Mouse (Mus musculus) C2C12 (cell line): ENCODE measurements around the gene Smco1. TPM values are rescaled to one million over a fixed set of nuclear protein-coding genes. Genes with fewer than 3 reads are reported as not detected.
"Not testable (repeated sequence)": the region's sequence is repeated elsewhere in the genome, so short reads cannot be mapped to it uniquely, and the experiment has no call there.

Experiments used
- H3K27me3 ChIP-seq: one replicate; pipeline ENCODE4 v1.6.1; 2011; ENCODE audit not compliant: control insufficient read depth, insufficient read depth, insufficient read length
- H3K36me3 ChIP-seq: one replicate; pipeline ENCODE4 v1.6.1; 2011; ENCODE audit not compliant: control insufficient read depth, insufficient read depth
- H3K4me3 ChIP-seq: one replicate; pipeline ENCODE4 v1.5.1; 2011; ENCODE audit warnings: mild to moderate bottlenecking, control low read depth; ENCODE audit not compliant: poor library complexity, insufficient read depth, severe bottlenecking
- H3K79me2 ChIP-seq: one replicate; pipeline ENCODE4 v1.6.1; 2011; ENCODE audit not compliant: control insufficient read depth, insufficient read depth
- H3K79me3 ChIP-seq: one replicate; pipeline ENCODE4 v1.6.1; 2011; ENCODE audit warnings: low read depth, control low read depth
- H3ac ChIP-seq: one replicate; pipeline ENCODE3; 2011; ENCODE audit warnings: low read depth; ENCODE audit not compliant: control insufficient read depth, insufficient read length
- CEBPB ChIP-seq: IDR thresholded peaks from one replicate; pipeline ENCODE4 v1.6.1; 2011; ENCODE audit warnings: low read depth, mild to moderate bottlenecking, control low read depth, moderate library complexity
- CTCF ChIP-seq: IDR thresholded peaks from one replicate; pipeline ENCODE4 v1.5.1; 2011; ENCODE audit not compliant: control insufficient read depth, insufficient read depth, insufficient read length
- FOSL1 ChIP-seq: IDR thresholded peaks from one replicate; pipeline ENCODE4 v1.8.0; 2011; ENCODE audit warnings: mild to moderate bottlenecking, low read length; ENCODE audit not compliant: poor library complexity, insufficient read depth, severe bottlenecking
- MAX ChIP-seq: IDR thresholded peaks from one replicate; pipeline ENCODE4 v1.6.1; 2011; ENCODE audit warnings: mild to moderate bottlenecking, control low read depth
- MYOD1 ChIP-seq: IDR thresholded peaks from one replicate; pipeline ENCODE4 v1.6.1; 2011; ENCODE audit warnings: low read depth; ENCODE audit not compliant: control insufficient read depth, insufficient read length
- MYOG ChIP-seq: IDR thresholded peaks from one replicate; pipeline ENCODE4 v1.6.1; 2011; ENCODE audit not compliant: control insufficient read depth, insufficient read length; ENCODE audit errors: extremely low read depth
- USF1 ChIP-seq: IDR thresholded peaks from one replicate; pipeline ENCODE4 v1.6.1; 2011; ENCODE audit warnings: low read depth, mild to moderate bottlenecking, control low read depth, moderate library complexity
- long read RNA-seq, 2 experiments: library from polyadenylated mRNA; unstranded; transcript quantifications; one replicate each; pipeline ENCODE4 v2.0.0; 2019 to 2020
- polyA plus RNA-seq: library from polyadenylated mRNA; unstranded; fragments of >200 nt; fragmentation: generic; extraction: Trizol; gene quantifications from one replicate; pipeline ENCODE4 v1.2.1, GENCODE M21; 2012; ENCODE audit warnings: missing spikeins

Smco1 gene
- not detected for polyA plus RNA-seq
- long read RNA-seq, experiment 1 = 0 reads
- long read RNA-seq, experiment 2 = 0 reads

- Histone ChIP-seq H3K36me3 (no peaks in the 10 kb centered on the region), H3K4me3 (no peak within 1 kb of the TSS), H3K27me3 (no peaks in the 10 kb centered on the region), H3K79me3 (no peaks in the 10 kb centered on the region), H3ac (no peak within 1 kb of the TSS), H3K79me2 (no peaks in the 10 kb centered on the region)
- no peak for TF ChIP-seq USF1
- no peak for TF ChIP-seq MYOD1
- no peak for TF ChIP-seq CTCF
- no peak for TF ChIP-seq MYOG
- no peak for TF ChIP-seq FOSL1
- TF ChIP-seq MAX = no peak
- no peak for TF ChIP-seq CEBPB
Measured at GRCm38 (mm10) chr16:32271291-32271690, at the start of gene Smco1. TSS of gene Smco1 (plus strand) at chr16:32271468.

GRCm38 (mm10) chr16:32221803-32222202 is 49.5 kb upstream of the Smco1 start:
- H3K4me3 ChIP-seq = no peak overlapping the region
- H3K79me3 ChIP-seq = no peaks in the 10 kb centered on the region
- no peaks in the 10 kb centered on the region for H3K79me2 ChIP-seq
- H3K36me3 ChIP-seq = no peaks in the 10 kb centered on the region
- H3ac ChIP-seq = no peak overlapping the region
- H3K27me3 ChIP-seq = peaks cover under 1% of the 10 kb centered on the region
- TF ChIP-seq CEBPB (no peak), FOSL1 (no peak), CTCF (no peak), USF1 (no peak), MAX (no peak), MYOD1 (no peak), MYOG (no peak)

GRCm38 (mm10) chr16:32222399-32222798 is 48.9 kb upstream of the Smco1 start:
- TF ChIP-seq FOSL1 (no peak), USF1 (no peak), MYOG (no peak), MYOD1 (no peak), CTCF (no peak), CEBPB (no peak), MAX (no peak)
- no peak overlapping the region for H3ac ChIP-seq
- no peaks in the 10 kb centered on the region for H3K79me2 ChIP-seq
- no peaks in the 10 kb centered on the region for H3K27me3 ChIP-seq
- no peaks in the 10 kb centered on the region for H3K36me3 ChIP-seq
- no peaks in the 10 kb centered on the region for H3K79me3 ChIP-seq
- H3K4me3 ChIP-seq = no peak overlapping the region

- H3ac ChIP-seq, H3K27me3 ChIP-seq, H3K79me3 ChIP-seq, H3K4me3 ChIP-seq, H3K79me2 ChIP-seq: not testable (repeated sequence)
- H3K36me3 ChIP-seq = peaks cover 27% of the 10 kb centered on the region
Measured at GRCm38 (mm10) chr16:32232050-32232449, 39.2 kb upstream of the Smco1 start.

- peaks cover 54% of the 10 kb centered on the region for H3K79me2 ChIP-seq
- H3K27me3 ChIP-seq = no peaks in the 10 kb centered on the region
- no peak overlapping the region for H3K4me3 ChIP-seq
- peaks cover 34% of the 10 kb centered on the region for H3K36me3 ChIP-seq
- H3K79me3 ChIP-seq = peaks cover 38% of the 10 kb centered on the region
- no peak overlapping the region for H3ac ChIP-seq
- TF ChIP-seq CTCF (no peak), FOSL1 (no peak), CEBPB (no peak), MYOD1 (no peak), MAX (no peak), USF1 (no peak), MYOG (no peak)
Measured at GRCm38 (mm10) chr16:32237930-32238680, 33.2 kb upstream of the Smco1 start.
